Mouse (Mus musculus) hindbrain, embryonic 13.5 days (tissue): ENCODE measurements around the gene Papolb. TPM values are rescaled to one million over a fixed set of nuclear protein-coding genes. Genes with fewer than 3 reads are reported as not detected.

Experiments
- ATAC-seq: fragments of 200-750 bp; cut with Nextera tagmentation; 2 replicates; pipeline ENCODE4 v1.8.0; 2017; ENCODE audit warnings: moderate TSS enrichment; ENCODE audit not compliant: low FRiP score
- H3K27ac ChIP-seq: fragments of 300-500 bp; sonication (generic); 2 replicates; pipeline ENCODE4 v1.5.1; 2015; ENCODE audit warnings: inconsistent platforms, mild to moderate bottlenecking, moderate library complexity
- H3K27me3 ChIP-seq: fragments of 300-500 bp; sonication (generic); 2 replicates; pipeline ENCODE4 v1.6.1; 2015; ENCODE audit warnings: mild to moderate bottlenecking, inconsistent platforms
- H3K36me3 ChIP-seq: fragments of 300-500 bp; sonication (generic); 2 replicates; pipeline ENCODE4 v1.6.1; 2015; ENCODE audit warnings: mild to moderate bottlenecking, inconsistent platforms
- H3K4me1 ChIP-seq: fragments of 300-500 bp; sonication (generic); replicated peaks from 2 replicates; pipeline ENCODE4 v1.6.1; 2015; ENCODE audit warnings: inconsistent platforms
- H3K4me2 ChIP-seq: fragments of 300-500 bp; sonication (generic); 2 replicates; pipeline ENCODE4 v1.6.1; 2015; ENCODE audit warnings: inconsistent platforms, mild to moderate bottlenecking, moderate library complexity
- H3K4me3 ChIP-seq: fragments of 300-500 bp; sonication (generic); 2 replicates; pipeline ENCODE4 v1.5.1; 2015; ENCODE audit warnings: mild to moderate bottlenecking, inconsistent platforms
- H3K9ac ChIP-seq: fragments of 300-500 bp; sonication (generic); 2 replicates; pipeline ENCODE4 v1.6.1; 2015; ENCODE audit warnings: mild to moderate bottlenecking, inconsistent platforms
- H3K9me3 ChIP-seq: fragments of 300-500 bp; sonication (generic); 2 replicates; pipeline ENCODE4 v1.6.1; 2016; ENCODE audit warnings: inconsistent platforms
- WGBS: fragments of 180-500 bp; shearing (Covaris S2); methylation state at CpG from one replicate; pipeline ENCODE4 v1.1.7; 2015; 5-methylcytosine and 5-hydroxymethylcytosine counted together
- polyA plus RNA-seq: library from polyadenylated mRNA; unstranded; fragments of >200 nt; fragmentation: Nextera tagmentation; extraction: Ambion mirVana; gene quantifications from 2 replicates; pipeline ENCODE4 v1.2.1, GENCODE M21; 2015

The Papolb gene
- 0.23 and 0.31 TPM in 2 replicates for polyA plus RNA-seq

GRCm38 (mm10) chr5:142529915-142530314 lies at the start of gene Papolb:
TSS of gene Papolb (minus strand) at chr5:142530076.
- Histone ChIP-seq H3K4me1 (no peaks in the 10 kb centered on the region), H3K36me3 (peaks cover 4% of the 10 kb centered on the region; the same call in 1 of the 2 replicates), H3K4me2 (peak within 1 kb of the TSS; percentile 26; the same call in 1 of the 2 replicates), H3K9me3 (no peaks in the 10 kb centered on the region), H3K9ac (peak within 1 kb of the TSS; percentile 39; the same call in 1 of the 2 replicates), H3K4me3 (peak within 1 kb of the TSS; percentile 19), H3K27me3 (peaks cover 34% of the 10 kb centered on the region), H3K27ac (no peak within 1 kb of the TSS)
- ATAC-seq = no peak
- 46% methylated on average over 41 of the region's 41 CpGs for WGBS

GRCm38 (mm10) chr5:142578192-142578591 lies 48.3 kb upstream of the Papolb start:
- no peak overlapping the region for H3K4me3 ChIP-seq
- H3K4me1 ChIP-seq = peaks cover 5% of the 10 kb centered on the region; the same call in 1 of the 2 replicates
- ATAC-seq = no peak
- 90% methylated on average over 10 of the region's 10 CpGs for WGBS
- no peak overlapping the region for H3K9ac ChIP-seq
- no peak overlapping the region for H3K4me2 ChIP-seq
- H3K27me3 ChIP-seq = 0 out of 2 replicates have a peak, but pooled peaks cover 4% of the 10 kb centered on the region
- no peak overlapping the region for H3K27ac ChIP-seq
- H3K36me3 ChIP-seq = peaks cover 9% of the 10 kb centered on the region
- H3K9me3 ChIP-seq = no peaks in the 10 kb centered on the region

- Histone ChIP-seq H3K9ac (no peak overlapping the region), H3K27me3 (0 out of 2 replicates have a peak, but pooled peaks cover 4% of the 10 kb centered on the region), H3K4me2 (no peak overlapping the region), H3K4me3 (no peak overlapping the region), H3K27ac (no peak overlapping the region), H3K9me3 (no peaks in the 10 kb centered on the region), H3K4me1 (peaks cover 2% of the 10 kb centered on the region; the same call in 1 of the 2 replicates), H3K36me3 (peaks cover 17% of the 10 kb centered on the region)
- WGBS = 83% methylated on average over 7 of the region's 7 CpGs
- ATAC-seq = no peak
Observed at GRCm38 (mm10) chr5:142576832-142577231, 47.0 kb upstream of the Papolb start.

GRCm38 (mm10) chr5:142574323-142575057 lies 44.6 kb upstream of the Papolb start:
- H3K9ac ChIP-seq = no peak overlapping the region
- H3K4me3 ChIP-seq = no peak overlapping the region
- H3K27ac ChIP-seq = no peak overlapping the region; the same call in 1 of the 2 replicates
- WGBS = 70% methylated on average over 8 of the region's 8 CpGs
- H3K4me1 ChIP-seq = no peaks in the 10 kb centered on the region
- H3K9me3 ChIP-seq = no peaks in the 10 kb centered on the region
- H3K36me3 ChIP-seq = peaks cover 18% of the 10 kb centered on the region
- no peak overlapping the region for H3K4me2 ChIP-seq
- no peak for ATAC-seq
- no peaks in the 10 kb centered on the region for H3K27me3 ChIP-seq

GRCm38 (mm10) chr5:142564606-142565005 lies 34.7 kb upstream of the Papolb start:
- Histone ChIP-seq H3K36me3 (peaks cover 34% of the 10 kb centered on the region), H3K4me1 (no peaks in the 10 kb centered on the region), H3K27me3 (0 out of 2 replicates have a peak, but pooled peaks cover 3% of the 10 kb centered on the region), H3K9ac (no peak overlapping the region), H3K27ac (no peak overlapping the region), H3K4me2 (no peak overlapping the region), H3K4me3 (no peak overlapping the region), H3K9me3 (peaks cover 13% of the 10 kb centered on the region)
- ATAC-seq = no peak
- WGBS = 96% methylated on average over 1 of the region's 1 CpGs

GRCm38 (mm10) chr5:142560261-142560660 lies 30.4 kb upstream of the Papolb start:
- 0 out of 2 replicates have a peak, but pooled peaks cover 3% of the 10 kb centered on the region for H3K27me3 ChIP-seq
- ATAC-seq = no peak
- H3K4me2 ChIP-seq = no peak overlapping the region
- no peak overlapping the region for H3K4me3 ChIP-seq
- H3K4me1 ChIP-seq = no peaks in the 10 kb centered on the region
- H3K9ac ChIP-seq = no peak overlapping the region
- no peaks in the 10 kb centered on the region for H3K9me3 ChIP-seq
- 60% methylated on average over 7 of the region's 7 CpGs for WGBS
- no peak overlapping the region for H3K27ac ChIP-seq
- 0 out of 2 replicates have a peak, but pooled peaks cover 7% of the 10 kb centered on the region for H3K36me3 ChIP-seq

- 0 out of 2 replicates have a peak, but pooled peaks have one; percentile 68 for ATAC-seq
Observed at GRCm38 (mm10) chr5:142557397-142558067, 27.7 kb upstream of the Papolb start.

GRCm38 (mm10) chr5:142556721-142557120 lies 26.8 kb upstream of the Papolb start:
- H3K27me3 ChIP-seq = 0 out of 2 replicates have a peak, but pooled peaks cover 3% of the 10 kb centered on the region
- WGBS = 88% methylated on average over 4 of the region's 4 CpGs
- no peaks in the 10 kb centered on the region for H3K4me1 ChIP-seq
- H3K9ac ChIP-seq = no peak overlapping the region
- no peak overlapping the region for H3K4me3 ChIP-seq
- no peak for ATAC-seq
- H3K4me2 ChIP-seq = no peak overlapping the region
- H3K36me3 ChIP-seq = no peaks in the 10 kb centered on the region
- H3K9me3 ChIP-seq = no peaks in the 10 kb centered on the region
- H3K27ac ChIP-seq = no peak overlapping the region

More at GRCm38 (mm10) chr5:142557397-142558067, 27.7 kb upstream of the Papolb start:
- Histone ChIP-seq H3K27ac (no peak overlapping the region), H3K9ac (no peak overlapping the region), H3K36me3 (no peaks in the 10 kb centered on the region), H3K9me3 (no peaks in the 10 kb centered on the region), H3K4me1 (no peaks in the 10 kb centered on the region), H3K27me3 (0 out of 2 replicates have a peak, but pooled peaks cover 3% of the 10 kb centered on the region), H3K4me2 (no peak overlapping the region), H3K4me3 (no peak overlapping the region)
- WGBS = 40% methylated on average over 7 of the region's 21 CpGs

- Histone ChIP-seq H3K27me3 (0 out of 2 replicates have a peak, but pooled peaks cover 2% of the 10 kb centered on the region), H3K4me3 (no peak overlapping the region), H3K27ac (no peak overlapping the region), H3K9me3 (no peaks in the 10 kb centered on the region), H3K36me3 (no peaks in the 10 kb centered on the region), H3K4me1 (no peaks in the 10 kb centered on the region), H3K4me2 (no peak overlapping the region), H3K9ac (no peak overlapping the region)
- no peak for ATAC-seq
- WGBS = 87% methylated on average over 5 of the region's 5 CpGs
Observed at GRCm38 (mm10) chr5:142555866-142556265, 26.0 kb upstream of the Papolb start.

GRCm38 (mm10) chr5:142550706-142551652 lies 21.1 kb upstream of the Papolb start, which contains the start of gene Radil:
TSS of gene Radil (minus strand) at chr5:142551098.
- Histone ChIP-seq H3K4me3 (peak within 1 kb of the TSS; percentile 67), H3K27me3 (0 out of 2 replicates have a peak, but pooled peaks cover 5% of the 10 kb centered on the region), H3K36me3 (no peaks in the 10 kb centered on the region), H3K9ac (peak within 1 kb of the TSS; percentile 81), H3K9me3 (no peaks in the 10 kb centered on the region), H3K4me1 (peaks cover 24% of the 10 kb centered on the region), H3K27ac (peak within 1 kb of the TSS; percentile 71), H3K4me2 (peak within 1 kb of the TSS; percentile 93)
- ATAC-seq = peak; percentile 89
- WGBS = 3% methylated on average over 76 of the region's 80 CpGs

GRCm38 (mm10) chr5:142549961-142550705 lies 20.3 kb upstream of the Papolb start:
- H3K27me3 ChIP-seq = 0 out of 2 replicates have a peak, but pooled peaks cover 5% of the 10 kb centered on the region
- peak overlapping the region; percentile 67 for H3K4me3 ChIP-seq
- peak overlapping the region; percentile 93 for H3K4me2 ChIP-seq
- no peaks in the 10 kb centered on the region for H3K36me3 ChIP-seq
- peaks cover 24% of the 10 kb centered on the region for H3K4me1 ChIP-seq
- WGBS = under 1% methylated on average over 31 of the region's 31 CpGs
- H3K9ac ChIP-seq = peak overlapping the region; percentile 81
- no peaks in the 10 kb centered on the region for H3K9me3 ChIP-seq
- peak; percentile 47 for ATAC-seq
- peak overlapping the region; percentile 71 for H3K27ac ChIP-seq
